Mouse (Mus musculus): ENCODE results near the gene Map2. TPM values are rescaled to one million over a fixed set of nuclear protein-coding genes. Genes with fewer than 3 reads are reported as not detected.

Gene Map2
- total and polyA plus RNA-seq, 3 experiments: 0.66 TPM; not detected in 2

GRCm38 (mm10) chr1:66386321-66386720, 211.2 kb downstream of the Map2 start:
- H3K4me3 ChIP-seq (ENCODE audit: low read depth, low read length): no peak overlapping the region
- no peaks in the 10 kb centered on the region for H3K4me1 ChIP-seq (ENCODE audit: insufficient read depth, low read depth, low read length)
- H3K27me3 ChIP-seq (ENCODE audit: insufficient read depth, low read length): peaks cover 5% of the 10 kb centered on the region; the same call in 1 of the 2 replicates
- ATAC-seq (ENCODE audit: extremely low read depth, insufficient number of reproducible peaks, low FRiP score, poor library complexity, severe bottlenecking): no peak
- H3K36me3 ChIP-seq (replicated peaks): no peaks in the 10 kb centered on the region
- TF ChIP-seq CTCF (IDR thresholded peaks at IDR 0.05; ENCODE audit: low read depth, low read length): no peak
- TF ChIP-seq GATA2 (IDR thresholded peaks at IDR 0.05; ENCODE audit: borderline replicate concordance, low read depth, low read length): no peak
- no peak for TF ChIP-seq TAL1 (conservative IDR thresholded peaks at IDR 0.05; ENCODE audit: low read depth, low read length)
- no peak for TF ChIP-seq GATA1 (IDR thresholded peaks at IDR 0.05; ENCODE audit: borderline replicate concordance, low read length)
- TF ChIP-seq POLR2AphosphoS5 (IDR thresholded peaks at IDR 0.05; ENCODE audit: insufficient replicate concordance, low read depth, low read length): no peak
- H3K9me3 ChIP-seq (replicated peaks): no peaks in the 10 kb centered on the region
- DNase-seq (ENCODE audit: low spot score): no peak

GRCm38 (mm10) chr1:66386751-66387452, 211.8 kb downstream of the Map2 start:
- ATAC-seq (ENCODE audit: extremely low read depth, insufficient number of reproducible peaks, low FRiP score, poor library complexity, severe bottlenecking) (no peak), DNase-seq (ENCODE audit: low spot score) (no peak)
- H3K9me3 ChIP-seq (replicated peaks): no peaks in the 10 kb centered on the region
- peaks cover 5% of the 10 kb centered on the region; the same call in 1 of the 2 replicates for H3K27me3 ChIP-seq (ENCODE audit: insufficient read depth, low read length)
- no peaks in the 10 kb centered on the region for H3K36me3 ChIP-seq (replicated peaks)
- H3K4me1 ChIP-seq (ENCODE audit: insufficient read depth, low read depth, low read length): no peaks in the 10 kb centered on the region
- no peak overlapping the region for H3K4me3 ChIP-seq (ENCODE audit: low read depth, low read length)
- no peak for TF ChIP-seq TAL1 (conservative IDR thresholded peaks at IDR 0.05; ENCODE audit: low read depth, low read length)
- no peak for TF ChIP-seq GATA2 (IDR thresholded peaks at IDR 0.05; ENCODE audit: borderline replicate concordance, low read depth, low read length)
- no peak for TF ChIP-seq CTCF (IDR thresholded peaks at IDR 0.05; ENCODE audit: low read depth, low read length)
- no peak for TF ChIP-seq POLR2AphosphoS5 (IDR thresholded peaks at IDR 0.05; ENCODE audit: insufficient replicate concordance, low read depth, low read length)
- TF ChIP-seq GATA1 (IDR thresholded peaks at IDR 0.05; ENCODE audit: borderline replicate concordance, low read length): no peak

GRCm38 (mm10) chr1:66388561-66388960, 213.5 kb downstream of the Map2 start:
- H3K36me3 ChIP-seq (replicated peaks): no peaks in the 10 kb centered on the region
- no peaks in the 10 kb centered on the region for H3K9me3 ChIP-seq (replicated peaks)
- H3K4me1 ChIP-seq (ENCODE audit: insufficient read depth, low read depth, low read length): no peaks in the 10 kb centered on the region
- no peak for ATAC-seq (ENCODE audit: extremely low read depth, insufficient number of reproducible peaks, low FRiP score, poor library complexity, severe bottlenecking)
- TF ChIP-seq CTCF (IDR thresholded peaks at IDR 0.05; ENCODE audit: low read depth, low read length): no peak
- no peak overlapping the region for H3K4me3 ChIP-seq (ENCODE audit: low read depth, low read length)
- H3K27me3 ChIP-seq (ENCODE audit: insufficient read depth, low read length): peaks cover 5% of the 10 kb centered on the region; the same call in 1 of the 2 replicates
- DNase-seq (ENCODE audit: low spot score): no peak

GRCm38 (mm10) chr1:66394944-66395637, 220.0 kb downstream of the Map2 start:
- no peak for TF ChIP-seq TAL1 (conservative IDR thresholded peaks at IDR 0.05; ENCODE audit: low read depth, low read length)
- TF ChIP-seq CTCF (IDR thresholded peaks at IDR 0.05; ENCODE audit: low read depth, low read length): no peak
- no peak for TF ChIP-seq GATA2 (IDR thresholded peaks at IDR 0.05; ENCODE audit: borderline replicate concordance, low read depth, low read length)
- no peak for TF ChIP-seq GATA1 (IDR thresholded peaks at IDR 0.05; ENCODE audit: borderline replicate concordance, low read length)
- DNase-seq (ENCODE audit: low spot score): no peak
- no peaks in the 10 kb centered on the region for H3K36me3 ChIP-seq (replicated peaks)

GRCm38 (mm10) chr1:66395826-66396225, 220.8 kb downstream of the Map2 start:
- no peak for DNase-seq (ENCODE audit: low spot score)
- Histone ChIP-seq H3K27me3 (ENCODE audit: insufficient read depth, low read length) (no peaks in the 10 kb centered on the region), H3K4me3 (ENCODE audit: low read depth, low read length) (no peak overlapping the region), H3K9me3 (replicated peaks) (no peaks in the 10 kb centered on the region), H3K36me3 (replicated peaks) (no peaks in the 10 kb centered on the region), H3K4me1 (ENCODE audit: insufficient read depth, low read depth, low read length) (no peaks in the 10 kb centered on the region)
- no peak for ATAC-seq (ENCODE audit: extremely low read depth, insufficient number of reproducible peaks, low FRiP score, poor library complexity, severe bottlenecking)
- TF ChIP-seq GATA1 (IDR thresholded peaks at IDR 0.05; ENCODE audit: borderline replicate concordance, low read length): no peak
- TF ChIP-seq CTCF (IDR thresholded peaks at IDR 0.05; ENCODE audit: low read depth, low read length): no peak
- no peak for TF ChIP-seq GATA2 (IDR thresholded peaks at IDR 0.05; ENCODE audit: borderline replicate concordance, low read depth, low read length)
- TF ChIP-seq TAL1 (conservative IDR thresholded peaks at IDR 0.05; ENCODE audit: low read depth, low read length): no peak
- no peak for TF ChIP-seq POLR2AphosphoS5 (IDR thresholded peaks at IDR 0.05; ENCODE audit: insufficient replicate concordance, low read depth, low read length)

More at GRCm38 (mm10) chr1:66394944-66395637, 220.0 kb downstream of the Map2 start:
- Histone ChIP-seq H3K4me3 (ENCODE audit: low read depth, low read length) (no peak overlapping the region), H3K9me3 (replicated peaks) (no peaks in the 10 kb centered on the region), H3K27me3 (ENCODE audit: insufficient read depth, low read length) (no peaks in the 10 kb centered on the region), H3K4me1 (ENCODE audit: insufficient read depth, low read depth, low read length) (no peaks in the 10 kb centered on the region)
- ATAC-seq (ENCODE audit: extremely low read depth, insufficient number of reproducible peaks, low FRiP score, poor library complexity, severe bottlenecking): no peak

GRCm38 (mm10) chr1:66401902-66402301, 226.8 kb downstream of the Map2 start:
- Histone ChIP-seq H3K4me1 (ENCODE audit: insufficient read depth, low read depth, low read length) (no peaks in the 10 kb centered on the region), H3K9me3 (replicated peaks) (no peaks in the 10 kb centered on the region), H3K27me3 (ENCODE audit: insufficient read depth, low read length) (0 out of 2 replicates have a peak, but pooled peaks cover 2% of the 10 kb centered on the region), H3K36me3 (replicated peaks) (no peaks in the 10 kb centered on the region), H3K4me3 (ENCODE audit: low read depth, low read length) (no peak overlapping the region)
- TF ChIP-seq POLR2AphosphoS5 (IDR thresholded peaks at IDR 0.05; ENCODE audit: insufficient replicate concordance, low read depth, low read length) (no peak), GATA1 (IDR thresholded peaks at IDR 0.05; ENCODE audit: borderline replicate concordance, low read length) (no peak), GATA2 (IDR thresholded peaks at IDR 0.05; ENCODE audit: borderline replicate concordance, low read depth, low read length) (no peak), TAL1 (conservative IDR thresholded peaks at IDR 0.05; ENCODE audit: low read depth, low read length) (no peak), CTCF (IDR thresholded peaks at IDR 0.05; ENCODE audit: low read depth, low read length) (no peak)
- ATAC-seq (ENCODE audit: extremely low read depth, insufficient number of reproducible peaks, low FRiP score, poor library complexity, severe bottlenecking): no peak
- no peak for DNase-seq (ENCODE audit: low spot score)

Data from G1E (cell line).